ENCODE assay signal across 10 mouse cellular contexts in the genomic region with DNA sequence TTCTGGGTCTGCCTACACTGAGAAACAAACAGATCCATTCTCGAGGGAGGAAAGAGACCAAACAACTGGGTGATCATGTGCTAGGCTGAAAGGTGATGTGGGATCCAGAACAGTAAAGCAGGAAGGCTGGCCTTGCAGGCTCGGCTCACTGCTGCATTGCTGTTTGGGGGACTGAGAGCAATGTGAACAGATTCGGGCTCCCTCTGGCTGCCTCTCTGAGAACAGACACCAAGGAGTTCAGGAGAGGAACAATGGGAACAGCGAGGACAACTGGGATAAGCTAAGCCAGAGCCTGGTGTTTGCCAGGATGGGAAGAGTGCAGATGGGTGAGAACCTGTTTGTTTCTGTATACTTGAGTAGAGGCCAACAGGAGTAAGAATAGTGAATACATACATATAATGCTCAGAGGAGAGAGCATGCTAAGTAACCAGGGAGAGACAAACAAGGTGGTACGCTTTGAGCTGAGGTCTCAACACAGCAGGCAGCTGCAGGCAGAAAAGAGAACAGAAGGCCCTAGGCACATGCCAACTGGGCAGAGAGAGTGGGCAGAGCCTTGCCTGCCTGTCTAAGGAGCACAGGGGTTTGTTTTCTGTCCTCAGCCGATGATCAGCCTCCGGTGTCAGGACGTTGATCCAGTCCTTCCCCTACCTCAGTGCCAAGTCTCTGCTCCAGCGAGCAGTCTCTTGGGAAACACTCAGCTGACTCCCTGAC. TPM values are rescaled to one million over a fixed set of nuclear protein-coding genes. Genes with fewer than 3 reads are reported as not detected.
DNase-seq lines count a peak whose midpoint lies in the region; ATAC-seq and TF ChIP-seq lines count a peak whose summit lies in the region.
"Had no signal": no experiment of that assay in that cellular context is flagged by ENCODE, and none has a peak within 500 bp of the region (broad histone marks: within the 10 kb centered on the region; RNA-seq: fewer than 3 reads in every experiment).

No protein-coding gene starts in this region.

- no peaks in the 10 kb centered on the region for H3K4me1 ChIP-seq in kidney, postnatal 0 days (replicated peaks; ENCODE audit: insufficient read depth, low read length)
- H3K4me1 ChIP-seq in midbrain, embryonic 13.5 days (replicated peaks), result peaks cover 10% of the 10 kb centered on the region

- no peaks in the 10 kb centered on the region for H3K27me3 ChIP-seq in kidney, postnatal 0 days (ENCODE audit: insufficient read depth, low read length)
- H3K27me3 ChIP-seq in midbrain, embryonic 13.5 days, result no peaks in the 10 kb centered on the region
- H3K27me3 ChIP-seq: Patski had no signal

- WGBS in kidney, postnatal 0 days, result 56% methylated on average over 9 of the region's 9 CpGs
- 51% methylated on average over 9 of the region's 9 CpGs for WGBS in midbrain, embryonic 13.5 days

- H3K36me3 ChIP-seq in kidney, postnatal 0 days (ENCODE audit: insufficient read depth, low read length), result 0 out of 2 replicates have a peak, but pooled peaks cover 11% of the 10 kb centered on the region
- peaks cover 21% of the 10 kb centered on the region for H3K36me3 ChIP-seq in midbrain, embryonic 13.5 days

- H3K27ac ChIP-seq in kidney, postnatal 0 days, result no peak overlapping the region
- H3K27ac ChIP-seq in layer of hippocampus, adult 2 months, result peak overlapping the region; percentile 91
- H3K27ac ChIP-seq in midbrain, embryonic 13.5 days, result peak overlapping the region; percentile 40

- no peak overlapping the region for H3K4me3 ChIP-seq in kidney, postnatal 0 days (replicated peaks; ENCODE audit: low read depth, low read length)
- no peak overlapping the region for H3K4me3 ChIP-seq in layer of hippocampus, adult 2 months
- H3K4me3 ChIP-seq in midbrain, embryonic 13.5 days (replicated peaks), result no peak overlapping the region
- H3K4me3 ChIP-seq: myocyte had no signal

- peak; percentile 46 for DNase-seq in kidney, postnatal 0 days (ENCODE audit: low spot score)
- DNase-seq in kidney, adult 9 months, result no peak
- peak; percentile 75 to 88 for DNase-seq in cerebellum, adult 18-20 months
- DNase-seq in frontal cortex, adult 2 months (ENCODE audit: extremely low spot score in 1 of 2, low spot score in 1 of 2), result peak; percentile 50 to 84
- peak; percentile 73 to 85 for DNase-seq in layer of hippocampus, adult 2 months (ENCODE audit: low spot score in 2 of 2)

- peak; percentile 70 for ATAC-seq in kidney, postnatal 0 days (replicated peaks; ENCODE audit: low FRiP score, low read depth)
- ATAC-seq in midbrain, embryonic 13.5 days, result peak; percentile 85
- no peak for ATAC-seq in erythroblast, adult 5-6 weeks (replicated peaks; ENCODE audit: low FRiP score, poor library complexity, severe bottlenecking)
- no peak for ATAC-seq in inflammation-experienced regulatory T-cells, adult 6 months
- ATAC-seq: Patski had no signal

- no peak overlapping the region for H3K9ac ChIP-seq in kidney, postnatal 0 days (ENCODE audit: low read depth, low read length)
- H3K9ac ChIP-seq in midbrain, embryonic 13.5 days (replicated peaks), result no peak overlapping the region

- TF ChIP-seq CTCF in kidney, postnatal 0 days (IDR thresholded peaks at IDR 0.05; ENCODE audit: low read depth), result peak; percentile 62
- TF ChIP-seq CTCF in layer of hippocampus, adult 2 months (conservative IDR thresholded peaks at IDR 0.05), result peak; percentile 88

- H3K4me2 ChIP-seq in kidney, postnatal 0 days (ENCODE audit: low read length), result no peak overlapping the region
- no peak overlapping the region for H3K4me2 ChIP-seq in midbrain, embryonic 13.5 days (replicated peaks)

- no peaks in the 10 kb centered on the region for H3K9me3 ChIP-seq in kidney, postnatal 0 days (replicated peaks; ENCODE audit: low read length)
- H3K9me3 ChIP-seq in midbrain, embryonic 13.5 days, result no peaks in the 10 kb centered on the region

RNA-seq across cellular contexts. Expression of gene Cdk5rap2, which starts 8.0 kb away (rescaled TPM):
- polyA plus RNA-seq in kidney, postnatal 0 days (2015; fragmentation: Nextera tagmentation; extraction: Ambion mirVana), result 8.9 and 12.1 TPM in 2 replicates
- 7.1 and 7.9 TPM in 2 replicates for polyA plus RNA-seq in frontal cortex, adult 2 months (2012; rRNA removed)
- total RNA-seq in layer of hippocampus, adult 2 months (2021), result 10 to 100 TPM; 11.8 to 13.9 TPM
- 11.4 and 14.2 TPM in 2 replicates for polyA plus RNA-seq in midbrain, embryonic 13.5 days (2015; fragmentation: Nextera tagmentation; extraction: Ambion mirVana)
- total RNA-seq in erythroblast, adult 5-6 weeks (2015; ENCODE audit: low replicate concordance), result 4.2 and 7.9 TPM in 2 replicates
- total RNA-seq in erythroblast, adult 5-6 weeks (2017; ENCODE audit: low replicate concordance), result 17.6 and 27.0 TPM in 2 replicates
- 10 to 100 TPM in 2 of 3 experiments, 1 to 10 TPM in 1; 7.8 to 29.6 (median 11.4) TPM for polyA plus RNA-seq in inflammation-experienced regulatory T-cells, adult 6 months (2017; shearing (Covaris generic))

Comparison
In these comparisons a context has a peak if more than half of its experiments do, and no peak if none do; other contexts are left out.
1. ATAC-seq: peak in kidney, postnatal 0 days (single experiment) and midbrain, embryonic 13.5 days (single experiment); none in erythroblast, adult 5-6 weeks (single experiment) and inflammation-experienced regulatory T-cells, adult 6 months (single experiment).